Mouse (Mus musculus) liver, embryonic 18 days (tissue): ENCODE results near the gene Olfr1341. TPM values are rescaled to one million over a fixed set of nuclear protein-coding genes. Genes with fewer than 3 reads are reported as not detected.

ENCODE experiments used
- polyA plus RNA-seq: library from polyadenylated mRNA; depleted of rRNA; stranded (reverse); fragments of >200 nt; gene quantifications from 2 replicates; pipeline ENCODE4 v1.2.3, GENCODE M21; 2012; rRNA removed

Olfr1341 gene
- polyA plus RNA-seq = not detected in 2 replicates

DNA sequence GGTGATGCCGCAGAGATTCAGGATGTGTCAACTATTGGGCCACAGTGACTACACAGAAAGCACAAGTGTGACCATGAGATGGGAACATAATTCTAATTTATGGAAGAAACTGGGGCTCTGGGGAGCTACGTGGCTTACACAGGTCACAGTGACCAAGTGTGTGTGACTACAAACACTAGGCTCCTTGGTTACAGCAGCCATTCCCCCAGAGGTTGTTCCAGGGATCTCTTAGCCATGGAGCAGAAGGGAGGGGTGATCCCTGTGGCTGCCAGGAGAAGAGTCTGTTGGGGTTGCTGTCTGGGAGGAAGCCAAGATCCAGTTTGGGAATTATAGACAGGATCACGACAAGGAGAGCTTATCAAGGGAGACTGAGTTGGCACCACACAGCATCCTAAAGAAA, at the start of gene Olfr1341:
Gene Olfr1341 (plus strand): TSS at position 301 of the 400 bp plus-strand sequence.

DNA sequence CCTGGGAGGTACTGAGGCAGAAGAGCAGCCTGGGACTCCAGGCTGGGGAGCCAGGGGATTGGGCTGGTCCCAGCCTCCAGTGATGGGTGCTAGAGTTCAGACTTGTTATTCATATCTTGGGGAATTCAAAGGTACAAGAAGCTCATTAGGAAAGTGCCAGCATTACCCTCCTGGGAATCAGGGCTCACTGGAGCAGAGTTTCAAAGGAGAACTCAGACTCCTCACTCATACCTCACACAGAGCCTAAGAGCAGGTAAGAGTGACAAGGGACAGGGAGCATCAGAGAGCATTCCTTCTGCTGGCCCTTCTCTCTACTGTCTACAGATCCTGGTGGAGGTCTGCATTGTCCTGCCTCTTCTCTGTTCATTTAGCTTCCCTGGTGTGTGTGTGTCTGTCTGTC, 44.7 kb upstream of the Olfr1341 start, which contains the start of gene Olfr62:
Gene Olfr62 (plus strand): TSS at position 301 of the 400 bp plus-strand sequence.

DNA sequence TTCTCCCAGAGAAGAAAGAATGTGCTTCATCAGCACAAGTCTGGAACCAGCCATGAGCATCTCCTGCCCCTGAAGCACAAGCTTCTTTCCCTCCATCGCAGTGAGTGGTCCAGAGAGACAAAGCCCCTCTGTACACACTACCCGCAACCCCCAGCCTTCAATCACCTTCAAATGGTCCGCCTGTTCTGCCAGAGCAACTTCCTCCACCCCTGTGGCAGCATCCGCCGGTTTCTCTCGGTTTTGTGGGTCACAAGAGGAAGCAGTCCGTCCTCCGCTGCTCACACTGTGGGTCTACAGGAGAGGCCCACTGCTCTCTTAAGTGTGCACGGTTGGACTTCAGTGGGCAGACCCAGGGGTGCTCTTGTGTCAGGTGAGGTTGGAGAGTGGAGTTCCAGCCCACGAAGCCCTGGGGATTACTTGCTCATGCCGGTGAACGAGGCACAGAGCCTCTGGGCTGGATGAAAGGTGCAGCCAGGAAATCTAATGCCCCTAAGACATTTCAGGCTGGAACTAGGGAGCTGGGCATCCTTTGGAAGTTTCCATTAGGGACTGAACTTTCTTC, 10.8 kb upstream of the Olfr1341 start, which contains the start of gene Olfr1342:
Gene Olfr1342 (minus strand): TSS at position 345 of the 562 bp plus-strand sequence.

DNA sequence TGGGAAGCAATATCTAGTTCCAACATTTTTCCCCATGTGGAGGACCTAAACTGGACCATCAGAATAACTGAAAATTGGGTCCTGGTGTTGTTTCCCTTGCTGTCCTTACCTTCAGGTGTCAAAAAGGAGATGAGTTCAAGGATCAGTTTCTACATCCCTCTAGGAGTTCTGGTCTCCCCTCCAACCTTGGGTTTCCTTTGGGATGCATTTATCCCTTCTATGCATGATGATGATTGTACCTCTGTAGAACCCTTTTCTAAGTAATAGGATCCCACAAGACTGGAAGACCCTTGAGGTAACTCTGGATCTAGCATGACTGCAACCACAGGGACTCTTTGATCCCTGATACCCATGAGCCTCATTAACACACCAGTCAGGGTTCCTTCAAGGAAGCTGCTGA, 16.5 kb downstream of the Olfr1341 start, which contains the start of gene Olfr1340:
Gene Olfr1340 (plus strand): TSS at position 301 of the 400 bp plus-strand sequence.

DNA sequence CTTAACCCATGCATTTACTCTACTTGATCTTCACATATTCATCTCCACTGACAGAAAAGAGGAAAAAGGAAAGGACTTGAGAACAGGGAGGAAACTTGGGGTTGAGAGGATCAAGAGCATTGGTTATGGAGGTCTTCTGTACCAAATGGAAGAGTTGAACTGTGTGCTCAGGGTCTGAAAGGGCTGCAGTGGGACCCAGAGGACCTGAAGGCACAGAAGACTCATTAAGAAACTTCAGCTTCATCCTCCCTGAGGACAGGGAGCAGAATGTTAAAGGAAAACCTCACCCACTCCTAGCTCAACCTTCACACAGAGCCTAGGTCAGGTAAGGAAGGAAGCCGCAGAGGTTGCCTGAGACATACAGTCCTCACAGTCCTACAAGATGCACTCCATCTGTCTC, 28.6 kb downstream of the Olfr1341 start, which contains the start of gene Olfr1339:
Gene Olfr1339 (plus strand): TSS at position 301 of the 400 bp plus-strand sequence.

DNA sequence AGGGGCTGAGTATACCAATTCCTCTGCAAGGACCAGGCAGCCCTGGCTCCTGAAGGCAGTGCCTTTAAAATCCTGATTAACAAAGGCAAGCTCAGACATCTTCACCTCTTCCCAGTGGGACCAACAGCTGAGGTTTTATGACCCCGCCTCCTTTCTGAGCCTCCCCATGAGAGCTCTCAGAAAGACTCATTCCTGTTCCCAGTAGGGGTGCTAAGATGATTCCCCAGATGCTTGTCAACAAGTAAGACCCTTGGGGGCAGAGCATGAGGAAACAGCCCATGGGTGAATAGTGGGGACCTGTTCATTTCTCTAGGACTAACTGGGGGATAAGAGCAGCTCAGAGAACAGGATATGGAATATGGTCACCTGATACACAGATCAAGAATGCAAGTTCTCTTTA, 55.3 kb downstream of the Olfr1341 start, which contains the start of gene Olfr1338:
Gene Olfr1338 (minus strand): TSS at position 101 of the 400 bp plus-strand sequence.

Other genes with a start within 250 kb of the Olfr1341 start
- 3.8 and 4.8 TPM in 2 replicates for gene Mpl, start 246.0 kb upstream of the Olfr1341 start, polyA plus RNA-seq
- gene Tie1, start 213.5 kb upstream of the Olfr1341 start, polyA plus RNA-seq = 8.4 and 10.6 TPM in 2 replicates
- gene 2610528J11Rik, start 176.5 kb upstream of the Olfr1341 start, polyA plus RNA-seq = 9.2 TPM in 2 replicates
- gene Tmem125, start 159.5 kb upstream of the Olfr1341 start, polyA plus RNA-seq = 4.2 and 5.6 TPM in 2 replicates
- 0.26 and 0.44 TPM in 2 replicates for gene Cfap57, start 82.7 kb upstream of the Olfr1341 start, polyA plus RNA-seq
- gene Ebna1bp2, start 82.7 kb upstream of the Olfr1341 start, polyA plus RNA-seq = 38.1 and 38.9 TPM in 2 replicates
- not detected in 2 replicates for gene Olfr62, start 44.6 kb upstream of the Olfr1341 start, polyA plus RNA-seq
- gene Olfr1342, start 10.8 kb upstream of the Olfr1341 start, polyA plus RNA-seq = not detected in 2 replicates
- gene Olfr1340, start 16.6 kb downstream of the Olfr1341 start, polyA plus RNA-seq = not detected in 2 replicates
- not detected in 2 replicates for gene Olfr1339, start 28.7 kb downstream of the Olfr1341 start, polyA plus RNA-seq
- not detected in 2 replicates for gene Olfr1338, start 55.2 kb downstream of the Olfr1341 start, polyA plus RNA-seq
- not detected in 2 replicates for gene Olfr1337, start 79.1 kb downstream of the Olfr1341 start, polyA plus RNA-seq
- gene Olfr1335, start 106.4 kb downstream of the Olfr1341 start, polyA plus RNA-seq = not detected in 2 replicates
- not detected in 2 replicates for gene Olfr1333, start 132.8 kb downstream of the Olfr1341 start, polyA plus RNA-seq
- gene Olfr1331, start 161.1 kb downstream of the Olfr1341 start, polyA plus RNA-seq = not detected in 2 replicates
- gene Olfr1330, start 185.1 kb downstream of the Olfr1341 start, polyA plus RNA-seq = not detected in 2 replicates
- gene Olfr1329, start 213.9 kb downstream of the Olfr1341 start, polyA plus RNA-seq = not detected in 2 replicates
- gene Olfr1328, start 235.1 kb downstream of the Olfr1341 start, polyA plus RNA-seq = not detected in 2 replicates